ENCODE assay signal across 8 mouse cellular contexts in genomic region chr10:75560549-75560899, GRCm38 (mm10). TPM values are rescaled to one million over a fixed set of nuclear protein-coding genes. Genes with fewer than 3 reads are reported as not detected.
A peak's percentile ranks its signal among the peaks of the same experiment; 100 is the strongest.
DNase-seq lines count a peak whose midpoint lies in the region; ATAC-seq and TF ChIP-seq lines count a peak whose summit lies in the region.

No protein-coding gene starts in this region.

- peak overlapping the region; percentile 69 for H3K9ac ChIP-seq in limb, embryonic 14.5 days (ENCODE audit: low read depth, low read length, severe bottlenecking)
- no peak overlapping the region for H3K9ac ChIP-seq in stomach, postnatal 0 days (ENCODE audit: low read length)

- DNase-seq in frontal cortex, postnatal 36 days (ENCODE audit: low spot score in 2 of 2), result no peak
- no peak for DNase-seq in spleen, adult 2 months (ENCODE audit: low read depth in 1 of 2, low spot score in 2 of 2)
- no peak for DNase-seq in spleen, adult 12 weeks (ENCODE audit: low spot score)
- DNase-seq in limb, embryonic 14.5 days (ENCODE audit: low spot score), result no peak
- DNase-seq in stomach, postnatal 0 days (ENCODE audit: low spot score), result no peak
- no peak for DNase-seq in cerebellum, adult 9-10 months

- peaks cover 10% of the 10 kb centered on the region for H3K27me3 ChIP-seq in spleen, adult 2 months (ENCODE audit: control insufficient read depth, insufficient read depth, low read length)
- peaks cover 19% of the 10 kb centered on the region for H3K27me3 ChIP-seq in limb, embryonic 14.5 days (ENCODE audit: control insufficient read depth, insufficient read depth, low read length)
- H3K27me3 ChIP-seq in stomach, postnatal 0 days (ENCODE audit: control insufficient read depth, insufficient read depth, low read length), result 0 out of 2 replicates have a peak, but pooled peaks cover 2% of the 10 kb centered on the region

- WGBS in spleen, adult 2 months, result 38% methylated on average over 6 of the region's 6 CpGs
- 15% methylated on average over 6 of the region's 6 CpGs for WGBS in limb, embryonic 14.5 days
- WGBS in stomach, postnatal 0 days, result 30% methylated on average over 6 of the region's 6 CpGs

- peak overlapping the region; percentile 99 for H3K4me2 ChIP-seq in limb, embryonic 14.5 days (replicated peaks; ENCODE audit: low read depth, low read length, severe bottlenecking)
- H3K4me2 ChIP-seq in stomach, postnatal 0 days (replicated peaks; ENCODE audit: low read depth), result peak overlapping the region; percentile 97; the same call in 1 of the 2 replicates

- TF ChIP-seq POLR2A in spleen, adult 2 months (IDR thresholded peaks at IDR 0.05; ENCODE audit: low read depth, low read length), result no peak
- TF ChIP-seq POLR2A in limb, embryonic 14.5 days (IDR thresholded peaks at IDR 0.05; ENCODE audit: borderline replicate concordance, extremely low read depth, insufficient read depth, insufficient read length), result no peak

- TF ChIP-seq CTCF in spleen, adult 2 months (IDR thresholded peaks at IDR 0.05; ENCODE audit: extremely low read depth, insufficient read depth, insufficient read length, insufficient replicate concordance), result no peak
- TF ChIP-seq CTCF in stomach, postnatal 0 days (IDR thresholded peaks at IDR 0.05; ENCODE audit: low read depth), result no peak

- H3K4me3 ChIP-seq in spleen, adult 2 months (ENCODE audit: extremely low read depth, insufficient read depth, insufficient read length), result peak overlapping the region; percentile 52; the same call in 1 of the 2 replicates
- H3K4me3 ChIP-seq in limb, embryonic 14.5 days (replicated peaks; ENCODE audit: low read length), result peak overlapping the region; percentile 59
- H3K4me3 ChIP-seq in stomach, postnatal 0 days (ENCODE audit: low read depth, low read length), result 0 out of 2 replicates have a peak overlapping the region, but pooled peaks have one; percentile 55

- peak; percentile 41 for ATAC-seq in frontal cortex, adult (ENCODE audit: low TSS enrichment)
- ATAC-seq in limb, embryonic 14.5 days (ENCODE audit: low FRiP score, low read depth), result no peak
- ATAC-seq in stomach, postnatal 0 days (ENCODE audit: low FRiP score, low TSS enrichment), result no peak
- no peak for ATAC-seq in erythroid progenitor cell, adult 5-6 weeks (replicated peaks; ENCODE audit: low FRiP score, poor library complexity, severe bottlenecking)

- no peak overlapping the region for H3K27ac ChIP-seq in spleen, adult 2 months (ENCODE audit: insufficient read depth, low read length)
- H3K27ac ChIP-seq in limb, embryonic 14.5 days (replicated peaks; ENCODE audit: low read depth, low read length), result no peak overlapping the region
- no peak overlapping the region for H3K27ac ChIP-seq in stomach, postnatal 0 days (replicated peaks)

- peaks cover 13% of the 10 kb centered on the region for H3K4me1 ChIP-seq in spleen, adult 2 months (ENCODE audit: control insufficient read depth, insufficient read depth, insufficient read length)
- H3K4me1 ChIP-seq in limb, embryonic 14.5 days (ENCODE audit: control insufficient read depth, insufficient read depth, low read length), result peaks cover 26% of the 10 kb centered on the region
- H3K4me1 ChIP-seq in stomach, postnatal 0 days (replicated peaks; ENCODE audit: control insufficient read depth, insufficient read depth), result no peaks in the 10 kb centered on the region

- no peaks in the 10 kb centered on the region for H3K9me3 ChIP-seq in limb, embryonic 14.5 days (ENCODE audit: control insufficient read depth, low read length)
- no peaks in the 10 kb centered on the region for H3K9me3 ChIP-seq in stomach, postnatal 0 days (ENCODE audit: control insufficient read depth, low read length)

- no peak for TF ChIP-seq EP300 in stomach, postnatal 0 days (optimal IDR thresholded peaks at IDR 0.05)

- no peaks in the 10 kb centered on the region for H3K36me3 ChIP-seq in spleen, adult 2 months (ENCODE audit: control insufficient read depth, insufficient read depth, low read length)
- no peaks in the 10 kb centered on the region for H3K36me3 ChIP-seq in limb, embryonic 14.5 days (ENCODE audit: control insufficient read depth, insufficient read depth, low read length)
- no peaks in the 10 kb centered on the region for H3K36me3 ChIP-seq in stomach, postnatal 0 days (ENCODE audit: control insufficient read depth, insufficient read depth, low read length)

RNA-seq across cellular contexts. Expression of gene Lrrc75b, which starts 0.4 kb away (rescaled TPM):
- polyA plus RNA-seq in spleen, adult 2 months (2012; rRNA removed), result 1.3 and 1.7 TPM in 2 replicates
- polyA plus RNA-seq in limb, embryonic 14.5 days (2012; rRNA removed), result 3.2 and 3.3 TPM in 2 replicates
- polyA plus RNA-seq in limb, embryonic 14.5 days (2014; fragmentation: Nextera tagmentation; extraction: Ambion mirVana), result 2.5 and 3.2 TPM in 2 replicates
- 0.73 and 0.93 TPM in 2 replicates for polyA plus RNA-seq in stomach, postnatal 0 days (2015; fragmentation: Nextera tagmentation; extraction: Ambion mirVana)
- total RNA-seq in erythroid progenitor cell, adult 5-6 weeks (2015; ENCODE audit: low replicate concordance), result not detected in 2 replicates
- not detected in 2 replicates for total RNA-seq in erythroid progenitor cell, adult 5-6 weeks (2017; ENCODE audit: low replicate concordance)

RNA-seq across cellular contexts. Expression of gene Ggt1, which starts 0.9 kb away (rescaled TPM):
- 15.5 and 19.1 TPM in 2 replicates for polyA plus RNA-seq in spleen, adult 2 months (2012; rRNA removed)
- polyA plus RNA-seq in limb, embryonic 14.5 days (2012; rRNA removed), result 1.3 TPM in 2 replicates
- polyA plus RNA-seq in limb, embryonic 14.5 days (2014; fragmentation: Nextera tagmentation; extraction: Ambion mirVana), result 0.34 and 1.1 TPM in 2 replicates
- 1.9 and 2.1 TPM in 2 replicates for polyA plus RNA-seq in stomach, postnatal 0 days (2015; fragmentation: Nextera tagmentation; extraction: Ambion mirVana)
- not detected in 2 replicates for total RNA-seq in erythroid progenitor cell, adult 5-6 weeks (2015; ENCODE audit: low replicate concordance)
- total RNA-seq in erythroid progenitor cell, adult 5-6 weeks (2017; ENCODE audit: low replicate concordance), result not detected in 2 replicates

RNA-seq across cellular contexts. Expression of gene Ggt5, which starts 28.6 kb away (rescaled TPM):
- 60.0 and 70.9 TPM in 2 replicates for polyA plus RNA-seq in spleen, adult 2 months (2012; rRNA removed)
- 7.5 and 9.2 TPM in 2 replicates for polyA plus RNA-seq in limb, embryonic 14.5 days (2012; rRNA removed)
- 1.1 and 1.4 TPM in 2 replicates for polyA plus RNA-seq in limb, embryonic 14.5 days (2014; fragmentation: Nextera tagmentation; extraction: Ambion mirVana)
- 2.6 and 2.8 TPM in 2 replicates for polyA plus RNA-seq in stomach, postnatal 0 days (2015; fragmentation: Nextera tagmentation; extraction: Ambion mirVana)
- 1.1 TPM in 1 of 2 replicates, not detected in the other for total RNA-seq in erythroid progenitor cell, adult 5-6 weeks (2015; ENCODE audit: low replicate concordance)
- total RNA-seq in erythroid progenitor cell, adult 5-6 weeks (2017; ENCODE audit: low replicate concordance), result 0.39 TPM in 1 of 2 replicates, not detected in the other

RNA-seq across cellular contexts. Expression of gene Gucd1, which starts 42.8 kb away (rescaled TPM):
- 87.2 and 96.1 TPM in 2 replicates for polyA plus RNA-seq in spleen, adult 2 months (2012; rRNA removed)
- polyA plus RNA-seq in limb, embryonic 14.5 days (2012; rRNA removed), result 34.0 and 37.5 TPM in 2 replicates
- 35.1 and 39.2 TPM in 2 replicates for polyA plus RNA-seq in limb, embryonic 14.5 days (2014; fragmentation: Nextera tagmentation; extraction: Ambion mirVana)
- polyA plus RNA-seq in stomach, postnatal 0 days (2015; fragmentation: Nextera tagmentation; extraction: Ambion mirVana), result 14.6 and 14.9 TPM in 2 replicates
- total RNA-seq in erythroid progenitor cell, adult 5-6 weeks (2015; ENCODE audit: low replicate concordance), result 71.7 and 89.7 TPM in 2 replicates
- 90.9 and 159 TPM in 2 replicates for total RNA-seq in erythroid progenitor cell, adult 5-6 weeks (2017; ENCODE audit: low replicate concordance)

RNA-seq across cellular contexts. Expression of gene Snrpd3, which starts 43.2 kb away (rescaled TPM):
- 12.8 and 13.2 TPM in 2 replicates for polyA plus RNA-seq in spleen, adult 2 months (2012; rRNA removed)
- polyA plus RNA-seq in limb, embryonic 14.5 days (2012; rRNA removed), result 49.3 and 121 TPM in 2 replicates
- 171 and 173 TPM in 2 replicates for polyA plus RNA-seq in limb, embryonic 14.5 days (2014; fragmentation: Nextera tagmentation; extraction: Ambion mirVana)
- polyA plus RNA-seq in stomach, postnatal 0 days (2015; fragmentation: Nextera tagmentation; extraction: Ambion mirVana), result 70.2 and 70.3 TPM in 2 replicates
- total RNA-seq in erythroid progenitor cell, adult 5-6 weeks (2015; ENCODE audit: low replicate concordance), result 14.3 and 49.7 TPM in 2 replicates
- total RNA-seq in erythroid progenitor cell, adult 5-6 weeks (2017; ENCODE audit: low replicate concordance), result 16.3 and 42.9 TPM in 2 replicates
